Mouse (Mus musculus) G1E (cell line): ENCODE measurements at regions not wholly inside any gene's neighbourhood (a gene's known extent, or its start where the extent isn't known, plus 50 kb on each side); places are given as distances from the start of the nearest gene placed in this dataset.

Experiments used
- ATAC-seq: 2 replicates; pipeline ENCODE4 v1.8.0; 2016; ENCODE audit warnings: mild to moderate bottlenecking; ENCODE audit not compliant: insufficient number of reproducible peaks, poor library complexity, low FRiP score, severe bottlenecking; ENCODE audit errors: extremely low read depth
- DNase-seq: peaks from one replicate; pipeline ENCODE4 v3.0.0; 2012; ENCODE audit warnings: low spot score
- H3K27me3 ChIP-seq: 2 replicates; pipeline ENCODE4 v1.6.1; 2012; ENCODE audit warnings: mild to moderate bottlenecking, low read length, inconsistent platforms; ENCODE audit not compliant: insufficient read depth
- H3K36me3 ChIP-seq: replicated peaks from 2 replicates; pipeline ENCODE3; 2012; ENCODE audit warnings: mild to moderate bottlenecking, inconsistent platforms
- H3K4me1 ChIP-seq: 2 replicates; pipeline ENCODE4 v1.6.1; 2012; ENCODE audit warnings: low read depth, low read length, inconsistent platforms, mixed read lengths; ENCODE audit not compliant: insufficient read depth
- H3K4me3 ChIP-seq: 2 replicates; pipeline ENCODE4 v1.5.1; 2012; ENCODE audit warnings: low read depth, mild to moderate bottlenecking, inconsistent platforms, low read length, moderate library complexity, mixed read lengths
- H3K9me3 ChIP-seq: replicated peaks from 2 replicates; pipeline ENCODE4 v1.6.1; 2012; ENCODE audit warnings: inconsistent platforms
- CTCF ChIP-seq: IDR thresholded peaks from 2 replicates; pipeline ENCODE4 v1.5.1; 2012; ENCODE audit warnings: low read depth, low read length, inconsistent platforms, mixed read lengths
- GATA1 ChIP-seq: IDR thresholded peaks from 2 replicates; pipeline ENCODE4 v1.6.1; 2012; ENCODE audit warnings: borderline replicate concordance, low read length, inconsistent platforms, mixed read lengths
- GATA2 ChIP-seq: IDR thresholded peaks from 2 replicates; pipeline ENCODE4 v1.6.1; 2012; ENCODE audit warnings: low read depth, low read length, inconsistent platforms, borderline replicate concordance
- POLR2AphosphoS5 ChIP-seq: IDR thresholded peaks from 2 replicates; pipeline ENCODE4 v1.6.1; 2012; ENCODE audit warnings: low read depth, low read length, inconsistent platforms; ENCODE audit not compliant: insufficient replicate concordance
- TAL1 ChIP-seq: conservative IDR thresholded peaks from 2 replicates; pipeline ENCODE4 v1.6.1; 2012; ENCODE audit warnings: low read depth, low read length, inconsistent platforms, mixed read lengths

DNA sequence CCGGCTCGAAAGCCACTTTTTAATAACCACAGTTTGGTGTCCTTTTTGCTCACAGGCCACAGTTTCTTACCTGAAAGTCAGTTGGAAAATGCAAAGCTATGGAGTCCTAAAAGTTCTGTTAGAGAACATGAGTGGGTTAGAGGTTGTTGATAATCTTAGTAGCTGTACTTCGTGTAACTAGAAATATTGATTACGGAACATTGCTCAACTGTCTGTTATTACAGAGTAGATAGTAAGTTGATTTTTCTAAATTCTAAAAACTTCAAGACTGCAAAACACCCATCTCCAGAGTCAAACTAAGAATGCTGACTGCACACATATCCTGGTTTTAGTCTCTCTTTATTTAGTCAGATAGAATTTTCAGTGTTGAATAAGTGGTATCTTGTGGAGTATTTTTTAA is 111.0 kb downstream of the Slc38a4 start:
- no peaks in the 10 kb centered on the region for H3K4me1 ChIP-seq
- H3K4me3 ChIP-seq, result no peak overlapping the region
- no peaks in the 10 kb centered on the region for H3K27me3 ChIP-seq
- ATAC-seq (no peak), DNase-seq (no peak)
- no peaks in the 10 kb centered on the region for H3K36me3 ChIP-seq
- TF ChIP-seq GATA1, result no peak
- TF ChIP-seq TAL1, result no peak
- no peak for TF ChIP-seq POLR2AphosphoS5
- H3K9me3 ChIP-seq, result peaks cover 43% of the 10 kb centered on the region

DNA sequence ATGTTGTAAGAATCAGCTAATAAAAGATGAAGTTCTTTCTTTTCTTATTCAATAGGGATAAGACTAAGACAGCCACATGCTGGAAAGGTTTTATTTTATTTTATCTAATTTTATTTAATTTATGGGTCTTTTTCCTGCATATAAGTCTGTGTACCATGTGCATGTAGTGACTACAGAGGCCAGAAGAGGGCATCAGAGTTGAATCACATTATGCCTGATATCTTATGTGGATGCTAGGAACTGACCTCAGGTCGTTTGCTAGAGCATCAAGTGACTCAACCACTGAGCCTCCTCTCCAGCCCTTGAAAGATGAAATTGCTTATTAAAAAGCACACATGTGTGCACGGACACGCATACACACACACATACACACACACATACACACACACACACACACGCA is 113.1 kb downstream of the Slc38a4 start:
- no peaks in the 10 kb centered on the region for H3K36me3 ChIP-seq

DNA sequence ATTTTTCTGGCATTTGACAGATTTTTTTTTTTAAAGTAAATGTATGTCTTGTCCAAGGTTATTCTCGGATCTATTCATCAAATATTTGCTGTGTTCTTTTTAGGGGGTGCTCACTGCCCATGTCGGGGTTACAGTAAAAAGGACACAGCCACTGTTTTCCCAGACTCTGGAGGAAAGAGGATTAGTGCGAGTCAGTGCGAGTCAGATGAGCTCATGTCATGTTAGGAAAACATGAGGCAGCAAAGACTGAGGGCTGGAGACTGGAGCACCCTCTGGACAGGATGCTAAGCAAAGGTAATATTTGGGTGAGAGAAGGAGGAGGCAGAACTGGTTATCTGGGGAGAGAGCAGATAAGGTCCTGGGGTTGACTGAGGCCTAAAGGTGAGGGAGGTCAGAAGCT is 117.3 kb downstream of the Slc38a4 start:
- peaks cover 52% of the 10 kb centered on the region for H3K9me3 ChIP-seq

More for the DNA sequence above, 113.1 kb downstream of the Slc38a4 start:
- DNase-seq (no peak), ATAC-seq (no peak)
- no peak overlapping the region for H3K4me3 ChIP-seq
- no peaks in the 10 kb centered on the region for H3K27me3 ChIP-seq
- TF ChIP-seq GATA1, result no peak
- no peak for TF ChIP-seq CTCF
- TF ChIP-seq TAL1, result no peak
- no peak for TF ChIP-seq POLR2AphosphoS5
- TF ChIP-seq GATA2, result no peak
- no peaks in the 10 kb centered on the region for H3K4me1 ChIP-seq
- H3K9me3 ChIP-seq, result peaks cover 39% of the 10 kb centered on the region

DNA sequence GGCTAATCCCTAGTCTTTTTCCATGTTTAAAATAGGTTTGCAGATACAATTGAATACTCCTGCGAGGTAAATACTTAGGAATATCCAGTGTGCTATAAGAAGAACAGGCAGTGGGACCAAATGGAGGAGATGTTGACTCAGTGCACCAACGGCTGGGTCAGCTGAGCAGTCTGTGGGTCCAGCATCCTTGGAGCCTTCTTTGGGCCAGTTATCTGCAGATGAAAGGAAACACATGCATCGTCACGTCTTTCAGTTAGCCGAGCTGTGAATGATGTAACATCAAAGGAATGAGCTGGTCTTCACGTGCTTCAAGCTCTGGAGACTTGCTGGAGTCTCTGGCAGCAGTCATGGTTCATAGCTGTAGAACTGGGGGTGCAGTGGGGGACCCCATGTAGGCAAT is 118.1 kb downstream of the Slc38a4 start:
- H3K4me1 ChIP-seq, result no peaks in the 10 kb centered on the region
- TF ChIP-seq GATA2, result no peak
- no peak for TF ChIP-seq POLR2AphosphoS5
- TF ChIP-seq CTCF, result no peak
- no peak for TF ChIP-seq GATA1
- TF ChIP-seq TAL1, result no peak
- ATAC-seq (no peak), DNase-seq (no peak)
- peaks cover 51% of the 10 kb centered on the region for H3K9me3 ChIP-seq
- no peaks in the 10 kb centered on the region for H3K36me3 ChIP-seq
- no peaks in the 10 kb centered on the region for H3K27me3 ChIP-seq
- H3K4me3 ChIP-seq, result no peak overlapping the region

More for the DNA sequence above, 117.3 kb downstream of the Slc38a4 start:
- Histone ChIP-seq H3K4me3 (no peak overlapping the region), H3K36me3 (no peaks in the 10 kb centered on the region), H3K27me3 (no peaks in the 10 kb centered on the region), H3K4me1 (no peaks in the 10 kb centered on the region)
- DNase-seq (no peak), ATAC-seq (no peak)
- TF ChIP-seq TAL1 (no peak), GATA1 (no peak), CTCF (no peak)

DNA sequence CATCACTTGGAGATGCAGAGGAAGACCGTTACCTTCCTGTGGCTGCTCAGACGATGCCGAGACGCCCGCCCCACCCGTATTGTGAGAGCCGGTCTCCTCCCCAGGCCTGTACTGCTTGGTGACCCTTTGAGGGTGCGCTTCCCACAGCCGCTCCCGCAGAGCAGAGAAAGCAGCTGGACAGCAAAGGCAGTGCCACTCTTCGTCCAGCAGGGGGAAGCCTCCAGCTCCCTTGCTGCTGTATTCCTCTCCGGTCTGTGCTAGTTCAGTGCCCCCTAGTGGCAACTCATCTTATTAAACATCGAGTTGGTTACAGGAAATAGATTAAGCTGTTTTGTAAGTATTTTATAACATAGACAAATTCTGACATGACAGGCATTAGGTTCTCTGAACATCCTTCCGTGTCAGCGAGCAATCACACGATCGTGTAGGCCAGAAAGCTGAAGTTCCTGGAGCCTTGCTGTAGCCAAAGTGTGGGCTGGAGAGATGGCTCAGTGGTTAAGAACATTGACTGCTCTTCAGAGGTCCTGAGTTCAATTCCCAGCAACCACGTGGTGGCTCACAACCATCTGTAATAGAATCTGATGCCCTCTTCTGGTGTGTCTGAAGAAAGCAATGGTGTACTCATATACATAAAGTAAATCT is 118.9 kb downstream of the Slc38a4 start:
- no peak for DNase-seq
- no peak overlapping the region; the same call in 1 of the 2 replicates for H3K4me3 ChIP-seq
- H3K27me3 ChIP-seq, result no peaks in the 10 kb centered on the region
- no peaks in the 10 kb centered on the region for H3K36me3 ChIP-seq
- H3K9me3 ChIP-seq, result peaks cover 55% of the 10 kb centered on the region
- no peaks in the 10 kb centered on the region for H3K4me1 ChIP-seq
- peak; percentile 65 for ATAC-seq
- TF ChIP-seq POLR2AphosphoS5 (no peak), TAL1 (no peak), CTCF (no peak), GATA2 (no peak), GATA1 (no peak)

DNA sequence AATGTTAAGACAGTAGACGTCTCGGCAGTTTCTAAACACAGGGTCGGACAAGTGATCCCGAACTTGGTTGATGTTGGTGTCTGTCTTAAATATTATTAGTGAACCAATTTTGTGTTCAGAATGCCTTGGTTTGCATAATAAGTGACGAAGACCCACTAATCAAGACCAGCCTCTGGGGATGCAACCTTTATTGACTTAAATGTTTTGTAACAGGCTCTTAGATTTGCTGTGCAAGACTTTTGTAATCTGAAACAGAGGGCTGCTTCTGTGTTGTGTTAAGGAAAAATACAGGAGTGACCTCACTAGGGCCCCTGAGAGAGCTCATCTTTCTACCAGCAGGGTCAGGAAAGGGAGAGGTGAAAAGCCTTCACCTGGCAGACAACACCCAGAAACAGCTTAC is 119.5 kb downstream of the Slc38a4 start:
- TF ChIP-seq TAL1 (no peak), POLR2AphosphoS5 (no peak), GATA2 (no peak), GATA1 (no peak), CTCF (no peak)
- no peaks in the 10 kb centered on the region for H3K36me3 ChIP-seq
- H3K4me3 ChIP-seq, result no peak overlapping the region

More for the DNA sequence above, 119.5 kb downstream of the Slc38a4 start:
- Histone ChIP-seq H3K9me3 (peaks cover 54% of the 10 kb centered on the region), H3K4me1 (no peaks in the 10 kb centered on the region), H3K27me3 (no peaks in the 10 kb centered on the region)
- ATAC-seq, result no peak
- no peak for DNase-seq
